Mouse (Mus musculus) c-Kit-positive CD71-negative TER-119-negative erythroid progenitor cells, embryonic 14.5 days (primary cell): ENCODE results near the gene Xrcc6.

Experiments used
- DNase-seq: peaks from one replicate; pipeline ENCODE4 v3.0.0-alpha.2; 2013; ENCODE audit warnings: low read depth

The Xrcc6 gene

DNA sequence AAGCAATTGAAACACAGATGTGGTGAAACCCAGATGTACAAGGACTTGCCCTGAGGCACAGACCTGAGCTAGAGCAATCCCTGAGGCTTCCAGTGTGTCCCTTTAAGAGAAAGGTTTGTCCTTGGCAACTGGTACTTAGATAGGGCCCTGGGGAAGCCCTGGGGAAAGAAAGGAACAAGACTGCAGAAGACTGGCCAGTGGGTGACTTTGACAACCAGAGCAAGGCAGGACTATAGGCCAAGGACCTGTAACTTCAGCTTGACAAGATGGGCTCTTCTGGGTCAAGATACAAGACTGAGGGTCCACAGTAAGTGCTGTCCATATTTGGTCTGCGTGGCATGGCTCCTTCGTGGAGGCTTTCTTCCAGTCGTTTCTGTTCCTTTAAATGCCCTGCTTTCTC, at the start of gene Xrcc6:
Gene Xrcc6, plus strand, starts transcription at position 190 of the 400 bp plus-strand sequence.
- no peak for DNase-seq

DNA sequence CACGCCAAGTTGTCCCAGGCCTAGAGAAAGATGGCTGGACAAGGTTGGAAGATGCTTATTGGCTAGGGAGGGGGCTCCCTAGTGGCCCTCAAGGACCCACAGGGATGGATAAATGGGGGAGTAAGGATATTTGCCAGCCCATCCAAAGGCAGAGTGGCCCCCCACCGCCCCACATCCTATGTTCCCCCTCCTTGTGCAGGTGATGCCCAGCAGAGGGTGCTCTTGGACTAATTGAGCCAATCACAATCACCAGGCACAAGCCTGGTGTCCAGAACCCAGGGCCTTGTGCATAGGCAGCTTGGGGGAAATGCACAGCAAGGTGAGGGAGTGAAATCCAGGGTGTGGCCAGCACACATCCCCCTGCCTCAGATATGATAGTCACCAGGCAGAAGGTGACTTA, 49.4 kb upstream of the Xrcc6 start:
- DNase-seq = no peak

DNA sequence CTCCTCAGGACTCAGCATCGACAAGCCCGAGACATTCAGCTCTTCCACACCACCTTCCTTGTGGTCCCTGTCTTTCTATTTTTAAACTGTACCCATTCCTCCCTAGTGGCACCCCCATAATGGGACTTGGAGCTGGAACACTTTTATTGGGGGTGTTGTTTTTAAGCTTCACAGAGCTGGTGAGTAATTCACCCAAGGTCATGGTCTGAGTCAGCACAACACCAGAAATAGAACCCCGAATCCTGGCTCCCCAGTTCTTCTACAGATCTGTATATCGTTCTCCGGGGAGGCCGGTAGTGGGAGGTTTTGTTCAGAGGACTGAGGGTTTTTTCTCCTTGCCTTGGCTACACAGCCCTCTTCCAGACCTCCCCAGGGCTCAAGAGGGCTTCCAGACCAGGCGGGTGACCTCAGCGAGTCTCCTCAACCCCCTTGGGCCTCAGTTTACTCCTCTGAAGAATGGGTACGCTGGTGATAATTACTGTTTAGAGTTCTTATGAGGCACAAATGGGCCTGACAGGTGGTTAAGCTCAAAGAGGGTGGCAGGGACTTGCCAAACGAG, 48.4 kb upstream of the Xrcc6 start:
- DNase-seq = no peak

DNA sequence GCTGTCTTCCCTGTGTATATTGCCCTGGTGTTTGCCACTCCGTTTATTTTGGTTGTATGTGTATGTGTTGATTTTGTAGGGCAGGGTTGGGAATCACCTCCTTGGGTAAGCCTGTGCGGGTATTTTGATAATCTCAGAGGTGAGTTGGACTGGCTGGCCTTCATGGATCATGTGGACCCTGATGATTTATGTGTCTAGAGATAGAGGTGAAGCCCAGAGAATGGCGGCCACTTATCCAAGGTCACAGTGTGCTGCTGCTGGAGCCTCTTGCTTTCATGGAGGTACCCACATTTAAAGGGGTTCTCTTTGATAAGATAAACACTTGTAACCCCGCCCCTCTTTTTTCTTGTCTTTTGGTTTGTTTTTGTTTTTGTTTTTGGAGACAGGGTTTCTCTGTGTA, 47.9 kb upstream of the Xrcc6 start:
- no peak for DNase-seq

DNA sequence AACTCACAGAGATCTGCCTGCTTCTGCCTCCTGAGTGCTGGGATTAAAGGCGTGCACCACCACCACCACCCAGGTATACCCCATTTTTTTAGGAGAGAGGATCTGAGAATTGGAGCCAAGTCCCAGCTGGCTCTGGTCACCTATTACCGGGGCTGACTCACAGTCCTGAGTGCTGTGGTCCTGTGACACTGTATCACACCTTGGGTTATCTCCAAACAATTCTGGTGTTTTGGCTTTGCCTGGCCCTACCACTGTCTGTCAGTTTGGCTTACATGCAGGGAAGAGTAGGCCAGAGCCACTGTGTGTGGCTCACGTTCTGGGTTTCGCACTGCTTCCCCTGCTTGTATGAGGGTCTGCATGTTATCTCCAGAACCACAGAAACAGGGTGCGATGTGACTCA, 47.4 kb upstream of the Xrcc6 start:
- no peak for DNase-seq

DNA sequence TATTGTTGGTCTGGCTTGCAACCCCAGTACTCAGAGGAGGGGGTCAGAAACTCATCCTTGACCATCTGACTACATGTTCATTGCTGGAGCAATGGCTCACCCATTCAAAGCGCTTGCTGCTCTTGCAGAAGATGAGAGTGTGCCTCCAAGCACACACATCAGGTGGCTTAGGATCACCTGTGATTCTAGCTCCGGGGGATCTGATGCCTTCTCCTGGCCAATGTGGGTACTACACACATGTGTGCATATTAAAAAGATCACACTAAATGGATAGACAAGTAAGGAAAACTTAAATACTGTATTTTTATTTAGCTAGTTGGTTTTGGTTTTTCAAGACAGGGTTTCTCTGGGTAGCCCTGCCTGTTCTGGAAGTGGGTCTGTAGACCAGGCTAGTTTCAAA, 46.6 kb upstream of the Xrcc6 start:
- no peak for DNase-seq

DNA sequence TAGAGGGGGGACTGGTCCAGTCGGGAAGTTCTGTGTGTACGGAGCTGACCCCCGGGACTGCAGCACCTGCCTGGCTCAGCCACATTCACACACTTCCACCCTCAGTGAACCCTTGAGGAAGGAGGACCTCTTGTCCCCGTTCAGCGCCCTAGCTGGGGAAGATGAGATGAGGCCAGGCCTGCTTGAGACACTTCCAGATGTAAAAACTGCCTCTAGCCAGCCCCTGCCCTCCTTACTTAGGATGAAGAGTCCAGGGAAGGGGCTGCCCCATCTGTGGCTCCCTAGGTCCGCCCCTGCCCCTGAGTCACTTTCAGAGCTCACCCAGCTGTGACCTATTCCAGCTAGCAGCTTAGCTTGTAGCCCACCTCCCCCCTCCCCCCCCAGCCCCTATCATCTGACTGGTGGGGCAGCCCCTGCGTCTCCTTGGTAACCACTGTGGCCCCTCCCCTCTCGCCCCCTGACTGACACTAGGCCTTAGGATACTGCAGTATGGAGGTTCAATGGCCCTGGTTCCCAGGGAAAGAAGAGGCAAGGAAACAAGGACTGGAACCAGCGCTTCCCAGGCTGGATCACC, 44.4 kb upstream of the Xrcc6 start:
- no peak for DNase-seq

DNA sequence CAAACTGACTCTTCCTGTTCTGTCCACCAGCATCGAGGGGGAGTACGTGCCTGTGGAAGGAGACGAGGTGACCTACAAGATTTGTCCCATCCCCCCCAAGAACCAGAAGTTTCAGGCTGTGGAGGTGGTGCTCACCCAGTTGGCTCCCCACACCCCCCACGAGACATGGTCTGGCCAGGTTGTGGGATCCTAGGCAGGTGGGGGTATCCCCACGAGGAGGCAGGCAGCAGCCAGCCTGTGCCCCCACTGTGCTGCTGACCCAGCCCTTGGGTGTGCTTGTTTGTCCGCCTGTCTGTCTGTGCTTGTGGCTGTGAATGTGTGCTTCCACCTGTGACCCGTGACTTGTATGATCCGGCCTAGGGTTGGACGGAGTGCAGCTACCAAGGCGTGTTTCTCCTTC, 38.6 kb upstream of the Xrcc6 start:
- no peak for DNase-seq

DNA sequence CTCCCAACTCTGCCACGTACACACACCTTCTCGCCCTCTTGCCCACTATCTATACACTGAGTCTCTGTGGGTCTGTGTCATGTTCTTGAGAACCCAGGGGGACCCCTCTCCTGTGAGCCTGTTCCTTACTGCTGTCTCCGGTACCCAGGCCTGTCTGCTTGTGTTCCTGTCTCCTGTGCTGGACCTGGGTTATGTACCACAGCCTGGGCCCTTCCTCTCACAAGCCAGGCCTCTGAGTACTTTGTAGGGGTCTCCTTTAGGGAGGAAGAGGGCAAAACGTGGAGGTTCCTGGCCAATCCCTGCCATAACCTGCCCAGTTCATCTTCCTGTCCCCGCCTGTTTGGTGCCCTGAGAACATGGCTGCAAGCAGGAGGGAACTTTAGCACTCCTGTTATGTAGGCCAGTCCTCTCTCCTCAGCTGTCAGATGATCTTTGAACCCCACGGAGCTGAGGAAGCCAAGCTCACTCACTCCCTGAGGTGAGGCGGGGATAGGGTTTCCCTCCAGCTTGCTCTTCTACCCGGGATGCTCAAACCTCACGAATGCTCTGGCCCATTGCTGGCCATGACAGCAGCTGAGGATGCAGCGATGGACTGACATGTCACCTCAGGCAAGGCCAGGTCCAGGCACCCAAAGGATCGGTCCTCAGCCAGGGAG, 38.0 kb upstream of the Xrcc6 start:
- DNase-seq = no peak

DNA sequence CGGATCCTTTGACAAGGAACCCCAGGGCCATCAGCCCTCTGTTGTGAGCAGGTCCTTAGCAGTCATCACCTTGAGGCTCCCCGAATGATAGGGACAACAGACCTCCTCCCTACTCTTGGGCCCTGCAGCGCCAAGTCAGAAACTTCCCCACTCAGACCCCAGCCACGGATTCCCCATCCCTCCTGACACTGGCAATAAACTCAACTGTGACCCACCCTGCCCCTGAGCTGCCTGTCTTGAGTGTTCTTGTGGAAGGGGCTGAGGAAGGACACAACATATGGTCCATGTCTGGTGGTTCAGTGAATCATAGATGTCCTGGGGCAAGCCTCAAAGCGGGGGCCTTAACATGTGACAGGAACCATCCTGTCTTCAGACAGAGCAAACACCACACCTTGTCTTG, 36.9 kb upstream of the Xrcc6 start:
- DNase-seq = no peak

DNA sequence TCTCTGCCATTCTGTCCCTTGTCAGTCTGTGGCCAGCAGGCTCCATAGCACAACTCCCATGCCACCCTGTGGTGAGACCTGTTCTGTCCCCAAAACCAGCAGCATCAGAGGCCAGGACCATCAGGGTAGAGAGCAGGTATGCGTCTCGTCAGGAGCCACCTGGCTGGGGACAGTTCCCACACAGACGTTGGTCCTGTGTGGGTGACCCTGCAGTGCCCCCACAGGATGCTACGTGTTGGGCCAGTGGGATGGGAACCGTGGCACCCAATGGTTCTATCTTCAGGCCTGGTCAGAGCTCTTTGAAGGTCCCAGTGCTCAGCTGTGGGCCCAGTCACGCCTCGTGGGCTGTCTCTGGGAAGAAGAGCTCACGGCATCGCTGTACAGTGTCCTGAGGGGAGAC, 36.5 kb upstream of the Xrcc6 start:
- no peak for DNase-seq

DNA sequence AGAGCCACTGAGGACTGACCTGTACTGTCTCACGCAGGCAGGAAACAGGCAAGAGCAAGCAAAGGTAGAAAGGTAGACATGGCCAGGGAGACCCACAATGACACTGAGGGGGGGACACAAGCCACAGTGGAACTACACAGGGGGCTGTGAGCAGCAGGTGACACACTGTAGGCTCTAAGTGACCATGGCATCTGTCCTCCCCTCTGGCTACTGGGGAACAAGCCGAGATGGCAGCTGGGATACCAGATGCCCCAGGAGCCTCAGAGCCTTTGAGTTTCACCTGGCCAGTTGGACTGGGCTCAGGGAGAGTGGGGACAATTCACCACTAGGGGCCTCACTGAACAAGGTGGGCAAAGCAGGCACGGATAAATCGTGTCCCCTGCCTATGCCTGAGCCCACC, 35.3 kb upstream of the Xrcc6 start:
- no peak for DNase-seq

DNA sequence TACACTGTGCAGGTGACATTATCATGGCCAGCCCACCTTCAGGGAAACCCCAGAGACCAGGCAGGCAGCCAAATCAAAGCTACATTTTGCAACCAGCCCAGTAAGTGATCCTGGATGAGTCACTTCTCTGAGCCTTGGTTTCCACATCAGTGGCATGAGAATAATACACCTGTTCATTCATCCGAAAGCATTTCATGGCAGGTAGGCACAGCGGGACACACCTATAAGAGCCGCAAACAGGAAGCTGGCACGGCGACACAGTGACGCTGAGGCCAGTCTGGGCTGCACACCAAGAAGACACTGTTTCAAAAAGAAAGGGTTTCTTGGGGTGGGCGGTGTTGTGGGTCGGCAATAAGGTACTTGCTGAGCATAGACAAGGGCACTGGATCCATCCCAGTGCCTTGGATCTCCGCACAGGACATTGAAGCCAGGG, 33.5 kb upstream of the Xrcc6 start:
- no peak for DNase-seq

DNA sequence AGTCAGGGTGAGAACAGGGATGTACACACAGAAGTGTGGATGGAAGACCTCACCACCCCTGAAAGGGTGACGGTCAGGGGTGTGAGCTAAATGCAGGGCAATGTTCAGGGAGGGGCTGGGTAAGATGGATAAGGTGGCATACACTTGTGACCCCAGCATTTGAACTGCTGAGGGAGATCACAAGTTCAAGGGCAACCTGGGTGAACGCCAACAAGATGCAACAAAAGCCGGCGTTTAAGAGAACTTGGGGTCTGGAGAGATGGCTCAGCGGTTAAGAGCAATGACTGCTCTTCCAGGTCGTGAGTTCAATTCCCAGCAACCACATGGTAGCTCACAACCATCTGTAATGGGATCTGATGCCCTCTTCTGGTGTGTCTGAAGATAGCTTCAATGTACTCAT, 32.9 kb upstream of the Xrcc6 start:
- DNase-seq = no peak

DNA sequence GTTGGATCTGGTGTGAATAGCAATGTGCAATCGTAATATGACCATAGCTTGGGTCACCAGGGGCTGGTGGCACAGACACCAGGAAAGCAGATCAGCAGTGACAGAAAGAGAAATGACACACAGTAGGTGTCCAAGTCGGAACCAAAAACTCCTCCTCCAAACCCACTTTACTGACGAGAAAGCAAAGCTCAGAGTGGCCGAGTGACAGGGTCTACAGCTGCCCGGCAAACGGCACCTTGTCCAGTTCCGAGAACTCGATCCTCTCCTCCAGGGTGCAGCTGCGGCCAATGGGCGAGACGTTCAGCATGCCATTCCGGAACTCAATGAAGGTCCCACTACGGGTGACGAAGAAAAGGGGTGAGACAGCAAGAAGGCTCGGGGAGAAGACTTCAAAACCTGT, 32.2 kb upstream of the Xrcc6 start:
- DNase-seq = no peak

DNA sequence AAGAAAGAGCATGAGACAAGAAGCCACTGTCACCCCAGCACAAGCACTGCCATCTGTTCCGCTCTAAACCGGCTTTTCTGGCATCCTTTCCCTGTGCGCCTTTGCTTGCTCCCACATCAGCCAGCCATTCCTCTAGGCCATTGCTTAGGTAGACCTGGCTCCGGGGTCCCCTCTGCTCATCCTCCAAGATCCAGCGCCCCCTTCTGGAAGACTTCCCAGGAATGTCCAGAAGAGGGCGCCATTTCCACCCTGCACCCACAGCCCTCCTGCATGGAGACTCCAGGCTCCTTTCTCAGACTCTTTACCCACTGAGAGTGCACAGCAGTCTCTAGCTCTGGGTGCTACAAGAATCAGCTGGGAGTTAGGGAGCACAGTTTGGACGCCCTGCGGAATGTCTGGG, 31.2 kb upstream of the Xrcc6 start:
- DNase-seq = peak; percentile 62

DNA sequence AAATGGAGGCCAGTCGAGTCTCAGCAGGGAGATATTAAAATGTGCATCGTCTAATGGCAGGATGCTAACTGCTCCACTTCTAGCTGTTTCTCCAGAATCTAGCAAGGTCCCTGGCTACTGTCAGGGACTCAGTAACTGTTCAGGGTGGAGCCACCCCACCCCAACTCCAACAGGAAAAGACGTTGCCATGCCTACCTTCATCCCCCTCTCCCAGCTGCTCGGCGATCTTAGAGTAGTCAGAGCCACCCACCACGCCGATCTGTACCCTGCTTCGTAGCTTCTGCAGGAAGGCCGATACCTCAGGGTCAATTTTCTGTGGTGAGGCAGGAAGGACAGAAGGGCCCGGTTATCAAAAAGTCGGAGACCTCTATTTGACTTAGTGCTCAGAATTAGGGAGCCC, 30.0 kb upstream of the Xrcc6 start:
- DNase-seq = no peak

DNA sequence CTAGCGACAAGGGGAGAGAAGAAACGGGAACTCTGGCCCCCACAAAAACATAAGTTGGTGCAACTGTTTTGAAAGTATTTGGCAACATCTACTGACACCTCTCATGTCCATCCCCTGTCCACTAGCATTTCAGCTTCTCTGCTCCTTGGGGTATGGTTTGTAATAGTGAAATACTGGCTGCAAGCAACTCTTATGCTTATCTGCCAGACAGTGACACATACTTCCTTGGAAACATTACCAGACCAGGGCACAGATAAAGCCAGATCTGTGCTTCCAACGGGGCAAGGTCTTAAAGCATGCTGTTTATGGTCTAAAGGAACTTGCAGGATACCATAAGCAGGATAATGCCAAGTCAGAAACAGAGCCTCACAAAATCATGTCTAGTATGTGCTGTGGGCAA, 28.7 kb upstream of the Xrcc6 start:
- no peak for DNase-seq

DNA sequence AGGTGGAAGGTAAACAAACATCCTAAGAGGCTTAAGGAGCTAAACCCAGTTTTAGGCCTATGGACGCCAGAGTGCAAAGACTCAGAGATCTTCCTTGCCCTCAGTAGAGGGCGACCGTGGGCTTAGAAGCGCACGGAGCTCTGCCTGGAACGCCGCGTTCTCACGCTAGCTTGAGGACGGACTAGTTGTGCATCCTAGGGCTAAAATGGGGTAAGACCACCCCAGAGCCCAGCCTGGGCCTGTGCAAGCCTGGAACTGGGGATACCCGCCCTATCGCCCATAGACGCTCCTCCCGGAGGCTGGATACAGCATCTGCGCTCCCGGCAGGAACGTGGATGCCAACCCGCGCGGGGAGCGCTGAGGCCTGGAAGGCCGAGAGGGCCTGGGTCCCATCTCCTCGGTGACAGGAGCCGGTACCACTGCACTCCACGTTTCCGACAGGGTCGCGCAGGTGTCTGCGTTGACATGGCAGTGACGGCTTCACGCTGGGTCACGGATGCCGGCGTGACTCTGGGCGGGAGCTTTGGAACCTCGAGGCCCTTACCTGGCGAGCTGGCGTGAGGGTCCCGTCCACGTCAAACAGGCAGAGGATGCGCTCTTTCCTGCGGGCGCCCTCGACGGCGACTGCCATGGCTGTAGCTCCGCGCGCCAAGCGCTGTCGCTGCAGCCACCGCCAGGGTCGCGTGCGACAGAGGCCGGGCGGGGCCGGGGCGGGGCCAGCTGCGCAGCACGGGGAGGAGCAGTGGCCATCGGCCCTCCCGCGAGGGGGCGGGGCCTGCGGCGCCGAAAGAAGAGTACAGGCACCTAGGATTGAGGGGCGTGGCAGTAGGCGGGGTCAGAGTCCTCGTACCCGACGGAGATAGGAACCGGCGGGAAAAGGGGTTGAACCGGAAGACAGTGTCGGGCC, 27.2 kb upstream of the Xrcc6 start, which contains the start of gene Pmm1:
Gene Pmm1, minus strand, starts transcription at position 760 of the 907 bp plus-strand sequence.
- peak; percentile 99 for DNase-seq

DNA sequence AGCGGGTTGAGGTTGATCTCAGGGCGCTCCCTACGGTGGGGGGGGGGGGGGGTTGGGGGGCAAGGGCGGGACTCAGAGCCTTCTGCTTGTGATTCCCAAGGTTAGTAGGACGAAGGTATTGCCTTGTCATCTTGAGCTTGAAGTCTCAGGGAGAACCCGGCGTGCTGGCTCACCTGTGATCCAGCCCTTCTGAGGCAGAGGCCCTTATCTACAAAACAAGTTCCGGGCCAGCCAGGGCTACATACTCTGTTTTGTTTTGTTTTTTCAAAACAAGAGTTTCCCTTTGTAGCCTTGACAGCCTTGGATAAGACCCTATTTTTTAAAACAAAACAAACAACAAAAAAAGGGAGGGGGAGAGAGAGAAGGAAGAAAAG, 26.6 kb upstream of the Xrcc6 start:
- DNase-seq = no peak

DNA sequence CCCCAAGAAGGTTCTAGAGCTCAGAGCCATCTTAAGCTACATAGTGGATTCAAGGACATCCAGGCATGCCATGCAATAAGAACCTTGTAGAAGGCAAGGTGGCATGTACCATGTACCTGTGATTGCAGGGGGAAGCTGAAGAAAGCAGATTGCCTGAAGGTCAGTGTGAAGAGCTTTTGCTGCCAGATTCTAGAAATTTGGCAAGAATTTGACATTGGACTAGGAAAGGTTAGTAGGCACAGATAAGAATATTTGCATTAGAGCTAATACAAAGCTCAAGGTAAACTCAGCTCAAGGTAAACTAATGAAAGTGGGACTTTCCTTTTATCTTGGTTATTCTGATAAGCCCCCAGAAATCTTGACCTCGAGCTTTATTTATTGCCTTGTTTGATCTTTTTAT, 23.4 kb upstream of the Xrcc6 start:
- DNase-seq = no peak

DNA sequence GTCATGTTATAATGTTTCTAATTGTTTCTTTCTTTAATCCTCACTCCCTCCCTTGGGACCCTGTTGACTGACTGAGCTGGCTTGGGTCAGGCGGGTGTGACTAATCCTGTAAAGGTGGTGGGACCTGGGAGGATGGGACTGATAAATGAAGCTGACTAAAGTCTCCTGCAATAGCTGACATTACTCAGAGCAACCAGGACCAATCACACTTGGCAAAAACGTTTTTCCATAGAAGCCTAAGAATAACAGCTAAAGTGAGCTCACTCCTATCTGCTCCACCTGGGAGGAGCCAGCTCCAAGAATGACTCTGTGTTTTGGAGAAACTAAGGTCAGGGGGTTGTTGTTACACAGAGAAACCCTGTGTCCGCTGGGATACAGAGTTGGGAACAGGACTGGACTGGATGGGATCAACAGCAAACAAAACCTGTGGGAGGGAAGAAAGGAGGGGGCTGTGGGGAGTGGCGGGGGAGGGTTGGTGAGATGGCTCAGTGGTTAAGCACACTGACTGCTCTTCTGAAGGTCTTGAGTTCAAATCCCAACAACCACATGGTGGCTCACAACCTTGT, 22.6 kb upstream of the Xrcc6 start:
- no peak for DNase-seq
